Mouse (Mus musculus): ENCODE results near the gene Trim2.

Trim2 gene

DNA sequence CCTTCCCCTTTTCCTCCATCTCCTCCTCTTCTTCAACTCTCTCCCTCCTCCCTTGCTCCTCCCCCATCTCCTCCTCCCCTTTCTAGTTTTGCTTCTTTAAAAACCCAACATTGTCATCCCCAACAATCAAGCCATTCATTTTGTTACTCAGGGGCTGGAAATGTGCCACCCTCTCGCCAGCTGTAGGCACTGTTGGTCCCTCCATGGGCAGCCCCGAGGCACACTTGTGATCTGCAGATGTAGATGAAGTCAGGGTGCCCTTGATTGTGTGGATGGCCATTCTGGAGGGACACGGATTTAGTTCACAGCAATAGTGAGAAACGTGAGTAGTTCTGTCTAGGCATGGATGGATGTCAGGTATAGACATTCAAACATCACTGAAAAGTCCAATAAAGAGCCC is 17.7 kb downstream of the Trim2 start:
- DNase-seq (ENCODE audit: extremely low spot score, low spot score): no peak

DNA sequence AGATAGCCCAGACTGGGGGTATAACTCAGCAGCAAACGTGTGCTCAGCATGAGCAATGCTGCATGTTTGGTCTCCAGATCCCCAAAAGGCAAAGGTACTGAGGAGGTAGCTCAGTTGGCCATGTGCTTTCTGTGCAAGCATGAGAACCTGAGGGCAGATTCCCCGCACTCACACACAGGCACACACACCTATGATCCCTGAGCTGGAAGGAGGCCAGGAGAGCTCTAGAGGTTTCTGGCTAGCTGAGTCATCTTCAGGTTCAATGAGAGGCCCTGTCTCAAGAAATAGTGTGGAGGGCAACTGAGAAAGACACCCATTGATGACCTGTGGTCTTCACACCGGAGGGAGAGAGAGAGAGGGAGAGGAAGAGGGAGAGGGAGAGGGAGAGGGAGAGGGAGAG is 19.4 kb downstream of the Trim2 start:
- no peak for DNase-seq (ENCODE audit: extremely low spot score, low spot score)

DNA sequence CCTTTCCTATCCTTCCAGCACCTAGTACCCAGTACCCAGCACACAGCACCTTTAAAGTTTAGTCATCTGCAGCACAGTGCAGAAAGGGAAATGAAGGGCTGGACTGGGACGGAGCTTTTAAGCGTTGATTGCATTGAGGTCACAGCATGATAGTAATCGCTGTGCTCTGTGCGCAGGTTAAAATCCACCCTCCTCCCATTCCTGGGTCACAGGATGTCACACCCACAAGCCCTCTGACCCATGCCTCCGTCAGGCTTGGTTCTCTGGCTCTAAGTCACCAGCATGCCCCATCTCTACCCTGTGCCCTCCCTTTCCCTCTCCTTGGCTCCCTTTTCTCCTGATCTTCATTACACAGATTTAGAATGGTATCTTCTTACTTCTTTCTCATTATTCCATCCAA is 20.4 kb downstream of the Trim2 start:
- no peak for DNase-seq (ENCODE audit: extremely low spot score, low spot score)

DNA sequence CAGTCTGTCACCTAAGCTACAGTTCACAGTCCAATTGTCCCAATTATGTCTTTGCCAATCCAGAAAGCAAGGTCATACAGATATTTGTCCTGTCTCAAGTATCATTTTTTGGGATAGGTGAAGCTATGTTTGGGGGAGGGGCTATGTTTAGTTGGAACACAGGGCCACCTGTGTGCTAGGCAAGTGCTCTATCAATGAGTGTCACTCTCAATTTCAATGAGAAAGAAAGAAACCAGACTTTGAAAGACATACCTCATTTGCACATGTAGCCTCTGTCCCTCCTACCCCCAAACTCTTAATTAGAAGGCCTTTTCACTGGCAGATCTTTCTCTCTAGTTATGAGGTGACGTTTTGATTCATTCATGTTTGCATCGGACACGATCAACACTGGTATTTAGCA is 21.9 kb downstream of the Trim2 start:
- no peak for DNase-seq (ENCODE audit: extremely low spot score, low spot score)

DNA sequence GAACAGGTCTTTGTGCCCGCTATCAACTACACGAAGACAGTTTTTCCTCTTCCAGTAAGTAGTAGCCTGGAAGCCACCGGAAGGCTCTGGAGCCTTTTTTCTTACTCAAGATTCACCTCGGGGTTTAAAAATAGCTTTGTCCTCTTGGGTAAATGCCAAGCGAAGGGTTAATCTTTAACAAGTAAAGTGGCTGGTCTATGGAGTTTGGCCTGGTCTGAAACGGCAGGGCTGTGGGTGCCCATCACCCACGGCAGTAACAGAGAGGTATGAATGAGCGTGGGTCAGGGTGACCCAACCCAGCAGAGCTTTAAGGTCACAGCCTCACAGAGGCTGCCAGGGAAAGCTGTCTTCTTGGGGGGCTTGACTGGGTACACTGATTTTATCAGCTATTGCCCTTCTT is 23.2 kb downstream of the Trim2 start:
- DNase-seq (ENCODE audit: extremely low spot score, low spot score): no peak

DNA sequence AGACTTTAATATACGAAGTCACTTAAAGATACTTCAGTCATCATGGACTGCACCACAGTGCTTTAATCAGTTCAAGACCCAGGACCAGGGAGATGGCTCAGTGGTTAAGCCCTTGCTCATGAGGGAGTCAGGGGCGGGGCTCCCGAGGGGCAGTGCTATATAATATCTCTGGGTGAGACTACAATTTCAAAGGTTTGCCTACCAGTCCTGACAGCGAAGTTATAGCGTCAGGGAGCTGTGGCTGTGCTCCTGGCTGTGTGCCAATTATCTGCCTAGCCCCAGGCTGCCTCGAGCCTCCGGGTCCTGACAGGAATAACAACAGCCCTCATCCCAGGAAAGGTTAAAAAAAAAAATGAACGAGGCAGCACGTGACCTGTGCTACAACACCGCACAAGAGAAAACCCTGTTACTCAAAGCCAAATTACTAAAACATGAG is 24.7 kb downstream of the Trim2 start:
- no peak for DNase-seq (ENCODE audit: extremely low spot score, low spot score)

DNA sequence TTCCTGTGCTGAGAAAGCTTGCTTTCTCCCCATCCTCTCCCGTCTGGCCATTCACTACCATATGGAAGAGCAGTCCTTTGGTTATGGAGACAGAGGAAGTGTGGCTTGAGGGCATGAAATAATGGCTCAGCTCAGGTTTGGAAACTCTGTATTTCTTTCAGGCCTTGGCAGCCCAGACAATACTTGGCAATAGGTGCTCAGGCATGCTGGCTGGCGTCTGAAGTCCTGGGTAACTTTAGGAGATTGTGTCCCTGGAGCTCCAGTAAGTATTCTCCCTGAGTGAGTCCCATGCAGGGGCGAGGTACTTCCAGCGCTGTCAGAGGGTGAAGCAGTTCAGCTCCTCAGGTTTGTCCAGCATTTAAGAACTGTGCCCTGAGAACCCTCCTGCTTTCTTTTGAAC is 27.9 kb downstream of the Trim2 start:
- no peak for DNase-seq (ENCODE audit: extremely low spot score, low spot score)

DNA sequence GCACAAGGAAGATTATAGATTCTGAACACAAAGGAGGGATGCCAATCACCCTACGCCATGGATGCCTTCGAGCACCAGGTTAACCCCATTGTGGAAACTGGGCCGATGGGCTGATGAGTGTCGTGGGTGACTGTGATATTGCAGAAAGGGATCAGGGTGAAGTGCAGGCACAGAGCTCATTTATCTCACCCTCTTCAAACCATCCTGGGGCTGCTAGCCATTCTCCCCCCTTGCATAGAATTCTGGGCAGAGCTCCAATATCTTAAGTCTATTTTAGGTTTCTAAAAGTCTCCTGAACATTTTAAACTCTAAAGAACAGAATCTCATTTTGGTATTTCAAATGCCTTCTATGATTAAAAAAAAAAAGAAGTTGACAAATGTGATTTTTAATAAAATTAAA is 31.6 kb downstream of the Trim2 start:
- no peak for DNase-seq (ENCODE audit: extremely low spot score, low spot score)

DNA sequence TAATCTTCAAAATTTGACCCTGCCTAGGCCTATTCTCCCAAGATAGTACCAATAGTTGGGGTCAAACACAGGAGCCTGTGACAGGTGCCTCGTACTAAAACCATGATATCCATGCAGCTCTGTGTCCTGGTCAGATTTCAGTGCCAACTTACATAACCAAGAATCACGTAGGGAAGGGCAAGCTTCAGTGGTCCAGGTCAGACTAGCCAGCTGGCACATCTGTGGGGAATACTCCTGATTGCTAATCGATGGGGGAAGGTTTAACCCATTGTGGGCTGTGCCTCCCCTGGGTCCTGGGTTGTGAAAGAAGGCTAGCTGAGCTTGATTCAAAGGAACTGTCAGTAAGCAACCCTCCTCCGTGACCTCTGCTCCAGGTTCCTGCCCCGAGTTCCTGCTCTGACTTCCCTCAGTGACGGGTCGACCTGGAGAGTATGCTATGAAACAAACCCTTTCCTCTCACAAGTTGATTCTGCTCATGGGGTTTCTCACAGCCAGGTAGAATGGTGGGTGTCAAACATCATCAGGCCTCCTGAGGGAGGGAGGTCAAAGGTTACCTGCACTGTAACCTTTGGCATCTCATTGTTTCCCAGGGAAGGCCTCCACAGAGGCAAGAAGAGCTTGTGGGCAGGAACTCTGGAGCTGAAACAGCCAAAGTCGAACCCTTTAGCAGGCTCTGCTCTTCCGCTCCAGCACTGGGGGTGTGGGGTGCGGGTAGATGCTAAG is 34.2 kb downstream of the Trim2 start:
- DNase-seq (ENCODE audit: extremely low spot score, low spot score): no peak

DNA sequence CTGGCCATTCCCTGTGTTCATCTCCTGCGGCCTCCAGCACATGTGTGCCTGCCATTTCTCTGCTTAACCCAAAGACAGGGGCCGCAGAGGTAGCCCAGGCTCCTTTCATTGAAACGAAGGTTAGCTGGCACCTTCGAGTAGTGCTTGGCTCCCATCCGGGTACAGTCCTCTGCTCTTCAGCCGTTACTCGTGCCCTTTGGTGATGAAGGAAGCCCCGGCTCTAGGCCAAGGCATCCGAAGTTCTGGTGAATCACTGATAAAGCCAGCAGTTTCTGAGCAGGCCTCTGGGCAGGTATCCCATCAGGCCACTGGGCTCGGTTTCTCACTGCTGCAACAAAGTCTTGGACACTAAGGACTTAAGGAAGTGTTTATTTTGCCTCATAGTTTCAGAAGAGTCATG is 34.9 kb downstream of the Trim2 start:
- DNase-seq (ENCODE audit: extremely low spot score, low spot score): no peak

DNA sequence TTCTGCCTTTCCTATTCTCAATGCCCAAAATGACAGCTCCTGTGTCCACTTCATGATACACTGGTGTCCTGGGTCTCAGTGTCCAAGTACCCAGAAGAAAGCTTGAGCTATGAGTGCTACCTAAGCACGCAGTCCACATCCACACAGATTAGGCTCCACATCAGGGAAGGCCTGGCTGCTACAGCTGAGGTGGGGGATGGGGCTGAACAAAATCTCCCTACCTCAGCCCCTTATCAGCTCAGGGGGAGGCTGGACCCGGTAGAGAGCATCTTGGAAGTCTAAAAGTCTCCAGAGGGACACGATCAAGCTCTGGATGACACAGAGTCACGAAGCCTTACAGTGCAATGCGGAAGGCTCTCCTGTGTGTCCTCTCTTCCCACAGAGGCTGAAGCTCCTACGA is 35.6 kb downstream of the Trim2 start:
- DNase-seq (ENCODE audit: extremely low spot score, low spot score): peak; percentile 22

DNA sequence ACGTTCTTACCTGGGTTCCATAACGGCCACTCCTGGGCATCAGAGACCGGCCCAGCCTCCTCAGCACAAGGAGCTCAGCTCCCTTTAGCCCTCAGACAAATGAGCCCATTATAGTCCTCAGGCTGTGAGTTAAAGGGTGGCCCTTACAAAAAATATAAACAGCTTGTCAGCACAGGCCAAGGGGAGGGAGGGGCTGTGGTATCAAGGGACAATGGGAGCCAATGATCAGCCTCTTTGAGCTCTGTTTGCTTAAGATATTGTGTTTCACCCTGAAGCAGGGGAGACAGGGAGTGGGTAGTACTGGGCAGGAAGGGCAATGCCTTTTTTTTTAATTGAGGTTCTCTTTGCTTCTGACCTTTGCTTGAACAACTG is 36.1 kb downstream of the Trim2 start:
- peak; percentile 28 for DNase-seq (ENCODE audit: extremely low spot score, low spot score)

DNA sequence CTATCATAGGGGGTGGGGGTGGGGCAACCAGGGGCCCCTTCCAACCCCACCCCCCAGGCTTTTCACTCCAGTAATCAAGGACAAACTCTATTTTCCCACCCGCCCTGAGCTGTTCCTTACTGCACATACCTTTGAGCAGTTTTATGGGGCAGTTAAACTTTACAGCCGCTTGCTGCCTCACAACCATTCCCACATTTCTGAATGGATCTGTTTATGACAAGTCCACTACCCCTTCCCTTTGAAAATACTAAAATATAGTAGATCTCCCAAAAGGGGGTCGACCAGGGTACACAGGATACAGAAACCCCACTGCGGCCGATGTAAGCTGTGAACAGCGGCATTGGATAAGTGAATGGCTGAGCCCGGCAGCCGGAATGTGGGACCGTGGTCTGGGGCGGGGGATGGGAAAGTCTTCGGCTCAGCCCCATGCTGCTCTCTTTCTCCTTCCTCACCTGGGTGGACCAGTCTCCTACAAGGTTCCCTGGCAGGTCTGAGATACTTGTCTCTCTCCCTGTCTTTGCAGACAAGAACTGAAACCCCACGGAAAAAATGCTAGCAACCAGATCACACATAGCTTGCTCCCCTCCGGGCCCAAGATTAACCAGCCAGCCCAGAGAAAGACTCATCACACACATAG is 36.6 kb downstream of the Trim2 start:
- DNase-seq (ENCODE audit: extremely low spot score, low spot score): peak; percentile 40

DNA sequence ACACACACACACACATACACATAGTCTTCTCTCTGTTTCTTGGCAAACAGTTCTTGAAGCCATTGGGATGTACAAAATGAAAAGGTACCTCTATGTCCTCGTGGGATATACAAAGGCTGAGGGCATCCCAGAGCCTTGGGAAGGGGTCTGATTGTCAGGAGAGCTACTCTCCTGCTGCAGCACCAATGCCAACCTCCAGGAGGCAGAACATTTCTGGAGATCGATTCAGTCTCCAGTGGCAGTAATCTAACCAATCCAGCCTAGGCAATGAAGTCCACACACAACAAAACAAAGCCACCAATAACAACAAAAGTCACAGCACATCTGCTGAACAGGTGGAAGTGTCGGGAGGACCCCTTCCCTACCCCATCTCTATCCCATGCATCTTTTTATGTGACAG is 38.2 kb downstream of the Trim2 start:
- no peak for DNase-seq (ENCODE audit: extremely low spot score, low spot score)

DNA sequence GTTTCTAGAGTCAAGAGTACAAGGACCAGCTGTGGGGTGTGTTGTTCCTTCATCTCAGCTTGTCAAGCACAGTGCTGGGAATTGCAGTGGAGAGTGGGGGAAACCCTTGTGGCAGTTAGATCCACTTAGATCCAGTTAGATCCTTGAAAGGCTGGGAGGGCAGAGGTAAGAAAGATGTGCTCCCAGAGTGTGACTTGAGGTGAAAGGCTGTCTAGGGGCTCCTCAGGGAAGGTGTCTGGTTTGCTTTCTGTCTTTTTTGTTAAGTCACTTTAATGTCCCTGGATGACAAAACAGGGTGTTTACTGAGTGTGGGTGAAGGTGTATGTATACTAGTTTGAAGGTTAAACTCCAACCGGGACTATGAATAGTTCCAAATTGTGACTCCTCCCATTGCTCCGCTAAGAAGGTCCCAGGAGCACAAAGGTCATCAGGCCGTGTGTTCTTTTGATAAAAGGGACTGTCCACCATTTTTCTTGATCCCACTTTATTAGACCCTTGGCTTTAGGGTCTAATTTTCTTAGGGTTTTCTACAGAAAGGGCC is 40.2 kb downstream of the Trim2 start:
- DNase-seq (ENCODE audit: extremely low spot score, low spot score): no peak

DNA sequence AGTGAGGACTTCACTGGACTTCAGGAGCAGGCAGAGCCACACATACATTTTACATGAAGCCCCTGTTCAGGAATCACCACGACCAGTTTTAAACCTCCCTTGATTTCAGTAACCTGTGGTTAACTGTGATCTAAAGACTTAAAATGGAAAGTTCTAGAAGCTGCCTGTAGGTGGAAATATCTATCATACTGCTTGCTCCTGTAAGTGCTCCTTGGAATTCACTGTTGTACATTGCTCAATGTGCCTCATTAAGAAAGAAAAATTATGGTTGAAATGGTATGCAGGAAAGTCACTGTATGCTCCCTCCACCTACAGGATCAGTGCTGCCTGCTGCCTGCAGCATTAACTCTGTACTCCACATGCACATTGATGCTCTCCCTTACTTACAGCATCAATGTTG is 41.6 kb downstream of the Trim2 start:
- DNase-seq (ENCODE audit: extremely low spot score, low spot score): no peak

DNA sequence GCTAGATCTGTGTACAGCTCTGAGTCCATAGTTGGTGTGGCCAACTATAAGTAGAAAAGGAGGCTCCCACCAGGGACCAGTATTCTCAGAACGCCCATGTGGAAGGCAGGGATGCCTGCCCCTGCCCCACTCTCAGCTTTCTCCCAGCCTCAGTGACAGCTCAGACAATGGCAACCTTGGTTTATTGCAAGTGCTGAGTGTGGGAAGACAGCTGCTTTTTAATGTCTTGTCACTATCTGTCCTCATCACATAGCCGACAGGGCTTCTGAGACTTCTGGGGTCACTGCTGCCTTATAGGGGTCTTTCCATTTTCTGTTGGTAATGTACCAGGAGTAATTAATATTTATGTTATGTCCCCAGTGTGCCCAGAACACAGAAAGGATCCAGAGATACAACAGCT is 42.3 kb downstream of the Trim2 start:
- peak; percentile 40 for DNase-seq (ENCODE audit: extremely low spot score, low spot score)

DNA sequence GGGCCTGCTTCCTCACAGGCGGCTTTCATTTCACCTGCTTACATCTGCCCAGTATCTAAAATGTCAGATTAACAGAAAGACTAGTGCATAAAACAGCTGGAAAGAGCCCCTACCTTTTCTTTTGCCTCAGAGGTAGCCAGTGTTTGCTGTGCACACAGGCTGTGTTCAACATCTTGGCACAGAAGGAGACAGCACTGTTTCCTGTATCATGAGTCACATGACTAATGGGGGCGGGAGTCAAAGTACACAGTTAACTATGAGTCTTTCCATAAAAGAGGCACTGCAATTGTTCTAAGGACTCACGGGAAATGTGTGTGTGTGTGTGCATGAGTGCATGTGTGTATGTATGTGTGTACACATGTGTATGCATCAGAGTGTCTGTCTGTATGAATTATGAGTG is 43.9 kb downstream of the Trim2 start:
- DNase-seq (ENCODE audit: extremely low spot score, low spot score): no peak

DNA sequence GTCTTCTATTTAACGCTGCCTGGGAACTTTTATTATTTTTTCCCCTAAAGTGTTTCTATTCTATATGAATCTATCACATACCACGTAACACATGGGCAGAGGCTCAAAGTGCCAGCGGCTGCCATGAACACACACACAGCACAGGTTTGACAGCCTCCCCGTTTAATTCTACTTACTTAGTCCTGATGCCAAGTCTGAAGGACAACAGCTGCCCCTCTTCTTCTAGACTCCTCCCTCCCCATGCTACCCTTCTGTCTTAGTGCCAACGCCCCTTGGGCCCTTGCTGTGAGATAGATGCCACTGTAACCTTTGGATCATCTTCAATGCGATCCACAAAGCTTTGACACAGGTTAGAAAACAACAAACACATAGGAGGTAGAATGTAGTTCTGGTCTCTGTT is 44.8 kb downstream of the Trim2 start:
- DNase-seq (ENCODE audit: extremely low spot score, low spot score): no peak

DNA sequence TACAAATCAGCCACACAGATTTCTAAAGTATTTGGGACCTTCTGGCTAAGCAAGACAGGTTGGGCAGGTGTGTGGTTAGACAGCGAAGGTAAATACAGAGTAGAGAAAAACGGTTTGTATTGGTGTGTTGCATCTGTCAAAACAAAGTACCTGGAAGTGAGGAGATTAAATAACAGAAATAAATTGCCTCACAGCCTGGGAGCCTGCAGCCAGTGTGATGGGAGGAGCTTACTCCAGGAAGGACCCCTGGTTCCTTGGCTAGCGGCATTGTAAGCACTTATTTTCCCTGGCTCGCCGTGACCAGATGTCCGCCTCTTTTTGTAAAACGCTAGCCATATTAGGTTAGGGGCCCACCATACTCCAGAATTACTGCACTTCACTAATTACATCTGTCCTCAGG is 45.8 kb downstream of the Trim2 start:
- peak; percentile 32 for DNase-seq (ENCODE audit: extremely low spot score, low spot score)

DNA sequence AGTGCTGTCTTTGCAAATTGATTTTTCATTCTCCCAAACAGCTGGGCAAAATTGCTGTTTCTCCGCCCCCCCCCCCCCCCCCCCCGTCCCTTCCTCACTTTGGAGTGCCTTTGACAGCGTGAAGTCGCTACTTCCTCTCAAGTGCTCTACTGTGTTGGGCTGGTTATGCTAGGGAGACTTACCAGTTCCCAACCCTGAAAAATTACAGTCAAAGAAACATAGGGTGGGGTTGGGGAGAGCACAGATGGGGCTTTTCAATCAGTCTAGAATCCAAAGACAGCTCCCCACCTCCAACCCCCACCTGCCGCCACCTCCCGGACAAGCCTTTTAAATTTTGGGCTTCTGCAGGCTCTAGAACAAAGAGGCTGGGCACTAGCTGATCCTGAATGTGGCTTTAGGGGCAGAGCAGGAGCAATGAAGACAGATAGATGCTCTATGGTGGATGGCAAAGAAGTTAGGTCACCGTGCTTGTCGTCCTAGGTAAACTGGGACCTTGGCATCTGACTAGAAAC is 46.6 kb downstream of the Trim2 start:
- peak; percentile 45 for DNase-seq (ENCODE audit: extremely low spot score, low spot score)

DNA sequence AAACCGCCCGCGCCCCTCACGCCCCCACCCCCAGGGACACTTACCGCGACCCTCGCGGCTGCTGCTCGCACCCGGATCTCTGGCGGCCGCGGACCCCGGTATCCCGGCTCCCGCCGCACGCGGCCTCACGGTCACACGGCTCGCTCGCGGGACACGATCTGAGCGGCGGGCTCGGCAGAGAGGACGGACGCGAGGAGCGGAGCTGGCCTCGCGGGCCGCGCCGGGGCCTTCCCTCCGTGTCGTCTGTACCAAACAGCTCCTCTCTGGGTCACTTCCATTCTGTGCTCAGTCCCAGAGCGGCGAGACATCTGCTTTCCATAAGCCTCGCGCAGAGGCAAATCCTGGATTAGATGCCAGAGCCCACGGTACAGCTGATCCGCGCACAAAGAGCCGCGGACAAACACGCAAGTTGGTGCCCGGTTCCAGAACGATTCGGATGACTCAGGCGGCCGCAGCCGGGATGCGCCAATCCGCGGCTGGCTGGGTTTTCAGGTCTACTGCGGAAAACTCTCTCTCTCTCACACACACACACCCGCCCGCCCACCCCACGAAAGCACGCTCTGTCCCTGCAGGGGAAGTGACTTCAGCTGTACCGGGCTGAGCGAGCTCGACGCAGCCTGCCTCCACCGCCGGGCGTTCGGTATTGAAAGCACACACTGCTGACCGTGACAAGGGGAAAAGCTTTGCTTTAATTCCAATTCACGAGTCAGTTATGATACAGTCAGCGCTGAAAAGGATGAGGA is 47.2 kb downstream of the Trim2 start:
- DNase-seq (ENCODE audit: extremely low spot score, low spot score): peak; percentile 75
